ENCODE assay signal across 20 mouse cellular contexts in the genomic region with DNA sequence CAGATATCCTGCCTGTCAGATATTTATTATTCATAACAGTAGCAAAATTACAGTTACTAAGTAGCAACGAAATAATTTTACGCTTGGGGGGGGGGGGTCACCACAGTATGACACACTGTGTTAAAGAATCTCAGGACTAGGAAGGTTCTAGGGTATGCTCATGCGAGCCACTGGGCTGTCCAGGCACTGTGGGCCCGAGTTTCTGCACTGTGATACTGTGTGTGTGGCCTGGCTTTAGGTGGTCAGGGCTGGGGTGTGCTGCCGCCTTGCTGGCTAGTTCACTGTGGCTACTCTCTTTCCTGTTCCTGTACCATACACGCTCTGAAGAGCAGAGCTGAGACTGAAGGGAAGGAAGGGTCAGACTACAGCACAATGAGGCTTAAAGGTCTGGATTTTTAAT.
"Had no signal": no experiment of that assay in that cellular context is flagged by ENCODE, and none has a peak within 500 bp of the region (broad histone marks: within the 10 kb centered on the region; RNA-seq: fewer than 3 reads in every experiment).

No protein-coding gene starts in this region.

- DNase-seq: kidney, adult 2 months; kidney, postnatal 25 days; layer of hippocampus, adult 9-11 months; liver, postnatal 0 days; lung, embryonic 14.5 days; right cerebral cortex, adult 18-20 months; right cerebral cortex, postnatal 14 days; right cerebral cortex, postnatal 4 days; thymus, adult 2 months; thymus, postnatal 14 days; thymus, postnatal 4 days had no signal

- H3K4me2 ChIP-seq: limb, embryonic 15.5 days; liver, embryonic 11.5 days; lung, embryonic 14.5 days had no signal

- H3K27me3 ChIP-seq: limb, embryonic 15.5 days had no signal

- H3K36me3 ChIP-seq: limb, embryonic 15.5 days had no signal

- ATAC-seq: intestine, postnatal 0 days; liver, postnatal 0 days; lung, postnatal 0 days had no signal

- H3K9ac ChIP-seq: limb, embryonic 15.5 days; liver, embryonic 14.5 days; liver, postnatal 0 days; lung, embryonic 14.5 days had no signal

- H3K4me3 ChIP-seq: layer of hippocampus, adult 2 months; limb, embryonic 15.5 days had no signal

- H3K9me3 ChIP-seq: limb, embryonic 15.5 days had no signal

- H3K27ac ChIP-seq: kidney, postnatal 0 days; layer of hippocampus, adult 2 months; limb, embryonic 15.5 days; liver, embryonic 14.5 days; macrophage; stomach, postnatal 0 days had no signal
